Mouse (Mus musculus) c-Kit-positive CD71-negative TER-119-negative erythroid progenitor cells, embryonic 14.5 days (primary cell): Measurements from ENCODE around the gene Olfr632.
A peak's percentile ranks its signal among the peaks of the same experiment; 100 is the strongest.
"Not testable (repeated sequence)": the region's sequence is repeated elsewhere in the genome, so short reads cannot be mapped to it uniquely, and the experiment has no call there.

Experiments
- DNase-seq: peaks from one replicate; pipeline ENCODE4 v3.0.0-alpha.2; 2013; ENCODE audit warnings: low read depth

The Olfr632 gene

DNA sequence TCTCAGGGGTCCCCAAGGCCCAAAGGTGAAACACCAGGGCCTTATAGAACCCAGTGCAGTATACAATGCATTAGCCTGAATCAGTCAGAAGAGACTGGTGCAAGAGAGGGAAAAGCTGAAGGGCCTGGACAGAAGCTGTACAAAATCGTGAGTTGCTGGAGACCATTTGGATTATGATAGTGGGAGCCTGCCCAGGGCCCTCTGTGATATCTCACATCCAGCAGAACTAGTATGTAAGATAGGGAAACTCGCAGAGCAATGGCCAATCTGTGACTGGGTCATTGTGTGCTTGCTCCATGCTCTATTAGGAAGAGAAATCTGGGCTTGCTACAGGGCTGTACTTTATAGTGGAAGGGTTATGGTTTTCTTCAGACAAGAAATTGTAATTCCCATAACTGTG lies at the start of gene Olfr632:
TSS of gene Olfr632 (plus strand) at position 84 of the 400 bp plus-strand sequence.
- DNase-seq = no peak

DNA sequence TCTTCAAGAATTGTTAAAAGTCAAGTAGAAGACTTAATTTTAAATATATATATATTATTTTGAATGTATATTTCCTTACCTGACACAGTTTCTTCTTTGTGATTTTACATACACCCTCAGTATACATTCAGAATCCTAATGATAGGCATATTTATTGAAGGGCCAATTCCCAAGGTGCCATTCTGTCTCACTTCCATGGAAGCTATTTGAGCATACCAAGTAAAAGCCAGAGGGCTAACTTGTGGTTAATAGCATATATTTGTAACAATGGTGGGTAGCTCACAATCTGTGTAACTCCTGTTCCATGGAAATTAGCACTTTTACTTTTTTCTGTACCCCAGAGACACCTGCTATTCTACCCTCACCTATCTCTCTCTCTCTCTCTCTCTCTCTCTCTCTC lies 48.0 kb upstream of the Olfr632 start, which contains the start of gene Olfr66:
TSS of gene Olfr66 (minus strand) at position 101 of the 400 bp plus-strand sequence.
- no peak for DNase-seq

GRCm38 (mm10) chr7:103894385-103894784 lies 39.8 kb upstream of the Olfr632 start, which contains the start of gene Olfr64:
Gene Olfr64, minus strand, starts transcription at chr7:103894485.
- no peak for DNase-seq

DNA sequence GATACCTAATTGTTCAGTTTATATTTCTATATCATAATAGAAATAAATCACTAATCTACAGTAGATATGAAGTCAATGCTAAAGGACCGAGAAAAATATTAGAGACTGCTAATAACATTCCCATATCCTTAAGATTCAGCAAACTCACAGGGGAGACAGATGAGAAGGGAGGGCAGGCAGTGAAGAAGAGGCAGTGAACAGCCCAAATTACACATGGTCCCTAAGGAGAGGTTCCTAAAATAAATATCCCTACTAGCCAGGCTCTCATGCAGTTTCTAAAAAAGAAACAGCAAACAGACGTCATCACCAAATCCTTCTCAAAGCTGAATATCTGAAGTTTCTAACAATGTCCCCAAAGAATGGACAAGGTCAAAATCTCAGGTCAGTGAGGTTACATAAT lies 31.0 kb upstream of the Olfr632 start, which contains the start of gene Olfr65:
TSS of gene Olfr65 (plus strand) at position 301 of the 400 bp plus-strand sequence.
- no peak for DNase-seq

GRCm38 (mm10) chr7:103910047-103910446 lies 24.1 kb upstream of the Olfr632 start:
- DNase-seq = peak; percentile 31

- peak; percentile 28 for DNase-seq
Measured at GRCm38 (mm10) chr7:103912969-103913511, 21.1 kb upstream of the Olfr632 start.

GRCm38 (mm10) chr7:103915338-103915737 lies 18.8 kb upstream of the Olfr632 start:
- no peak for DNase-seq

GRCm38 (mm10) chr7:103928525-103928924 lies 5.6 kb upstream of the Olfr632 start, which contains the start of gene Olfr631:
Gene Olfr631, plus strand, starts transcription at chr7:103928825.
- no peak for DNase-seq

DNA sequence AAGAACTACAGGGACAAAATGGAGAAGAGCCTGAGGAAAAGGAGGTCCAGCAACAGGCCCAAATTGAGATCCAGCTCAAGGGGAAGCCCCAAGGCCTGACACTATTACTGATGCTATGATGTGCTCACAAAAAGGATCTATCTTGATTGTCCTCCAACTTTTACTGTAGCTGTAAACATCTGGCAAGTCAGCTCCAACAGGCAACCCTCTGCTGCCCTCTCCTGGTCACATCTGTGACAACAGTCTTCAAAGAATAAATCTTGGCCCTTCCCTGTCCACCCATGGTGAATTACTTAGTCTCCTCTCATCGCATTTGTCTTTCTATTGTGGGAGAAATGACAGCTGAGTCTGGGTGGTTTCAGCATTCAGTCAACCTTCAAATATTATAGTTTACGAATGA lies 8.6 kb downstream of the Olfr632 start:
- peak; percentile 46 for DNase-seq

DNA sequence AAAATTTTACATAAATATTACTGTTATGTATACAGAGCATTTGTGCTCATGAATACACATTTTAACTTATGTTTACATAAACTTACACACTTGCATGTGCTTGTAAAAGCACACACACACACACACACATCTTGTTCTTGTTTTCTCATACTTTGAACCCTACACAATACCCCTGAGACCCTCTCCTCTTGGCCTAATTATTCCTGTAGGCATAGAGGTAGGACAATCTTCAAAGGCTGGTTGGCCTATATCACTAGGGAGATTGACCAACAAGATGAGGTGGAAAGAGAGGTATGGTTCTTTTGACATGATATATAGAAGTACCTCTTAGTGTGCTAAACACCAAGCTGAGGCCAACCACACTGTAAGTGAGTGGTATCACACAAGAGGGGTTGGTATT lies 10.0 kb downstream of the Olfr632 start, which contains the start of gene Olfr633:
TSS of gene Olfr633 (plus strand) at position 301 of the 400 bp plus-strand sequence.
- DNase-seq = no peak

GRCm38 (mm10) chr7:103966873-103967272 lies 32.7 kb downstream of the Olfr632 start:
- not testable (repeated sequence) for DNase-seq

DNA sequence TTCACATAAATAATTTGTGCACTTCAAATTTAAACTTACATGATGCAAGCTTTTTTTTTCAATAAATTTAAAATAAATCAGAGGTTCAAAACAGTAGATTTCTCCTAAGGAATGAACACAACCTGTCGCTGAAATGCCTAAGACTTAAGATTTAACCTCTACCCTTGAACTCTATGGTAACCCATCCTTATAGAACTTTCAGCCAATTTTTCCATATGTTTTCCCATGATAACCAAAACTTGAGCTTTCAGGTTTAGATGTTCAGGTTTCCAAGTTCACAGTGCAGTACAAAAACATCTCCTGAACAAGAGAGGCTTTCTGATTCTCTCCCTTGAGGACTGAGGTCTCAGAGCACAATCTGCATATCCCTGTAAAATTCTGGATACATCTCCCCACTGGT lies 36.7 kb downstream of the Olfr632 start, which contains the start of gene Olfr635:
TSS of gene Olfr635 (plus strand) at position 301 of the 400 bp plus-strand sequence.
- no peak for DNase-seq

DNA sequence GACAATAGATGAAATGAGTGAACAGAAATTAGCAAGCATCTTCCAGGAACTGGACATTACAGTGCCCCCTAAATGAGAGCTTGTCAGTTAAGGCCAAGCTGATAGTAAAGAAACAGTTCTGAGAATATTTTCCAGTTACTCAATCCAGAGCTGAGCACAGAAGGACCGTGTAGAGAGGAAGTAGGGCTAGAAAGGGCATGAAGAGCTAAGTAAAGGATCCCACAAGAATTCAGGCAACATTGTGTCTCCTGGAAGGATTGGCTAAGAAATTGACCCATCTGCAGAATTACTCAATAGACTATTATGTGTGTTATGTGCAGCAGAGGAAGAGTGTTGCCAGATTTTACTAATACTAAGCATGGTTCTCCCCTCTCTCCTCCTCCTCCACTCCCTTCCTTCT lies 37.6 kb downstream of the Olfr632 start:
- no peak for DNase-seq
